Mouse (Mus musculus) CD8-positive naive resting alpha-beta T cell, adult 2 months (primary cell): ENCODE results near the gene Atp1a1.
A peak's percentile ranks its signal among the peaks of the same experiment; 100 is the strongest.

ENCODE experiments used
- DNase-seq, 2 experiments: peaks; one replicate each; pipeline ENCODE4 v3.0.0; 2022; ENCODE audit warnings: low read depth in 2 of 2, low spot score in 2 of 2

Atp1a1 gene

GRCm38 (mm10) chr3:101594982-101595381, 9.5 kb downstream of the Atp1a1 start:
- no peak for DNase-seq

- no peak for DNase-seq
Observed at GRCm38 (mm10) chr3:101593266-101593651, 11.2 kb downstream of the Atp1a1 start.

GRCm38 (mm10) chr3:101592281-101593265, 11.9 kb downstream of the Atp1a1 start:
- DNase-seq, result no peak

- DNase-seq, result no peak
Observed at GRCm38 (mm10) chr3:101590380-101590779, 14.1 kb downstream of the Atp1a1 start.

- DNase-seq, result no peak
Observed at GRCm38 (mm10) chr3:101588299-101588698, 16.2 kb downstream of the Atp1a1 start.

- no peak for DNase-seq
Observed at GRCm38 (mm10) chr3:101586794-101587193, 17.7 kb downstream of the Atp1a1 start.

GRCm38 (mm10) chr3:101578072-101578471, 26.4 kb downstream of the Atp1a1 start:
- no peak for DNase-seq

GRCm38 (mm10) chr3:101577361-101577760, 27.1 kb downstream of the Atp1a1 start:
- no peak for DNase-seq

- DNase-seq, result no peak
Observed at GRCm38 (mm10) chr3:101575527-101576085, 28.9 kb downstream of the Atp1a1 start.

GRCm38 (mm10) chr3:101574463-101575193, 29.9 kb downstream of the Atp1a1 start:
- no peak for DNase-seq

- DNase-seq, result no peak
Observed at GRCm38 (mm10) chr3:101572991-101573390, 31.5 kb downstream of the Atp1a1 start.

GRCm38 (mm10) chr3:101572174-101572626, 32.3 kb downstream of the Atp1a1 start:
- DNase-seq, result no peak

- no peak for DNase-seq
Observed at GRCm38 (mm10) chr3:101571515-101572130, 32.9 kb downstream of the Atp1a1 start.

GRCm38 (mm10) chr3:101570747-101571514, 33.6 kb downstream of the Atp1a1 start:
- DNase-seq, result peak; percentile 44 to 65

- DNase-seq, result no peak
Observed at GRCm38 (mm10) chr3:101570246-101570645, 34.2 kb downstream of the Atp1a1 start.

GRCm38 (mm10) chr3:101568627-101569026, 35.9 kb downstream of the Atp1a1 start:
- DNase-seq, result no peak

GRCm38 (mm10) chr3:101564011-101564410, 40.5 kb downstream of the Atp1a1 start:
- no peak for DNase-seq

- DNase-seq, result no peak
Observed at GRCm38 (mm10) chr3:101562510-101563209, 41.8 kb downstream of the Atp1a1 start.

GRCm38 (mm10) chr3:101561948-101562347, 42.5 kb downstream of the Atp1a1 start:
- no peak for DNase-seq
